Mouse (Mus musculus): Measurements from ENCODE around the gene Fnbp1. TPM values are rescaled to one million over a fixed set of nuclear protein-coding genes. Genes with fewer than 3 reads are reported as not detected.

Gene Fnbp1
- polyA plus RNA-seq, 1 experiment, result 0.15 TPM

- H3K4me3 ChIP-seq (replicated peaks), result no peak overlapping the region
- no peak for TF ChIP-seq GATA1 (IDR thresholded peaks at IDR 0.05; ENCODE audit: low read length)
- TF ChIP-seq TAL1 (IDR thresholded peaks at IDR 0.05; ENCODE audit: low read length), result no peak
- H3K4me1 ChIP-seq (ENCODE audit: control insufficient read depth), result peaks cover 30% of the 10 kb centered on the region
- H3K9me3 ChIP-seq (ENCODE audit: control insufficient read depth, low read length), result no peaks in the 10 kb centered on the region
- no peaks in the 10 kb centered on the region for H3K27me3 ChIP-seq (ENCODE audit: control insufficient read depth)
- no peaks in the 10 kb centered on the region for H3K36me3 ChIP-seq (ENCODE audit: control insufficient read depth)
Measured at GRCm38 (mm10) chr2:31130815-31131299, 11.0 kb downstream of the Fnbp1 start.

- Histone ChIP-seq H3K4me1 (ENCODE audit: control insufficient read depth) (peaks cover 28% of the 10 kb centered on the region), H3K4me3 (replicated peaks) (no peak overlapping the region)
- TF ChIP-seq GATA1 (IDR thresholded peaks at IDR 0.05; ENCODE audit: low read length), result no peak
- TF ChIP-seq TAL1 (IDR thresholded peaks at IDR 0.05; ENCODE audit: low read length), result no peak
Measured at GRCm38 (mm10) chr2:31129742-31130518, 11.9 kb downstream of the Fnbp1 start.

DNA sequence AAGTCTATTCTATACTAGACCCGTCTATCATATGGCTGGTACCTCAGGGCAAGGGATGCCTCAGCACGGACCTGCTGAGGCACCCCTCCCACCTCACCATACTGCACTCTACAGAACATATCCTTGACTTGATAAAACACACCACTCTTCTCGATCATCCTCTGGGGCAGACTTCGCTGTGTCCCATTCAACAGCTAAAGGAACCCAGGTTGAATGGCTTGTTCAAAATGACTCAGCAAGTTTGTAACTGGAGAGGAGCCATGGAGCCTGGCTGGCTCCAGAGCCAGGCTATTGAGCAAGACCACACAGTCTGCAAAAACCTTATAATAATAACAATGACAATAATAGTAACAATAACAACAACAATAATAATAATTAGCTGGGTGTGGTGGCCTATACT is 13.9 kb downstream of the Fnbp1 start:
- Histone ChIP-seq H3K4me1 (ENCODE audit: control insufficient read depth) (peaks cover 35% of the 10 kb centered on the region), H3K36me3 (ENCODE audit: control insufficient read depth) (no peaks in the 10 kb centered on the region), H3K4me3 (replicated peaks) (no peak overlapping the region), H3K27me3 (ENCODE audit: control insufficient read depth) (no peaks in the 10 kb centered on the region), H3K9me3 (ENCODE audit: control insufficient read depth, low read length) (no peaks in the 10 kb centered on the region)
- TF ChIP-seq GATA1 (IDR thresholded peaks at IDR 0.05; ENCODE audit: low read length) (no peak), TAL1 (IDR thresholded peaks at IDR 0.05; ENCODE audit: low read length) (no peak)

More at GRCm38 (mm10) chr2:31129742-31130518, 11.9 kb downstream of the Fnbp1 start:
- Histone ChIP-seq H3K9me3 (ENCODE audit: control insufficient read depth, low read length) (no peaks in the 10 kb centered on the region), H3K36me3 (ENCODE audit: control insufficient read depth) (no peaks in the 10 kb centered on the region), H3K27me3 (ENCODE audit: control insufficient read depth) (no peaks in the 10 kb centered on the region)

GRCm38 (mm10) chr2:31127219-31127618 is 14.6 kb downstream of the Fnbp1 start:
- TF ChIP-seq TAL1 (IDR thresholded peaks at IDR 0.05; ENCODE audit: low read length) (no peak), GATA1 (IDR thresholded peaks at IDR 0.05; ENCODE audit: low read length) (no peak)
- H3K36me3 ChIP-seq (ENCODE audit: control insufficient read depth), result no peaks in the 10 kb centered on the region
- no peak overlapping the region for H3K4me3 ChIP-seq (replicated peaks)
- H3K27me3 ChIP-seq (ENCODE audit: control insufficient read depth), result no peaks in the 10 kb centered on the region
- peaks cover 33% of the 10 kb centered on the region for H3K4me1 ChIP-seq (ENCODE audit: control insufficient read depth)
- H3K9me3 ChIP-seq (ENCODE audit: control insufficient read depth, low read length), result no peaks in the 10 kb centered on the region

GRCm38 (mm10) chr2:31126048-31126447 is 15.8 kb downstream of the Fnbp1 start:
- no peaks in the 10 kb centered on the region for H3K27me3 ChIP-seq (ENCODE audit: control insufficient read depth)
- TF ChIP-seq GATA1 (IDR thresholded peaks at IDR 0.05; ENCODE audit: low read length), result no peak
- TF ChIP-seq TAL1 (IDR thresholded peaks at IDR 0.05; ENCODE audit: low read length), result no peak
- peaks cover 29% of the 10 kb centered on the region for H3K4me1 ChIP-seq (ENCODE audit: control insufficient read depth)
- no peaks in the 10 kb centered on the region for H3K36me3 ChIP-seq (ENCODE audit: control insufficient read depth)
- no peaks in the 10 kb centered on the region for H3K9me3 ChIP-seq (ENCODE audit: control insufficient read depth, low read length)
- no peak overlapping the region for H3K4me3 ChIP-seq (replicated peaks)

DNA sequence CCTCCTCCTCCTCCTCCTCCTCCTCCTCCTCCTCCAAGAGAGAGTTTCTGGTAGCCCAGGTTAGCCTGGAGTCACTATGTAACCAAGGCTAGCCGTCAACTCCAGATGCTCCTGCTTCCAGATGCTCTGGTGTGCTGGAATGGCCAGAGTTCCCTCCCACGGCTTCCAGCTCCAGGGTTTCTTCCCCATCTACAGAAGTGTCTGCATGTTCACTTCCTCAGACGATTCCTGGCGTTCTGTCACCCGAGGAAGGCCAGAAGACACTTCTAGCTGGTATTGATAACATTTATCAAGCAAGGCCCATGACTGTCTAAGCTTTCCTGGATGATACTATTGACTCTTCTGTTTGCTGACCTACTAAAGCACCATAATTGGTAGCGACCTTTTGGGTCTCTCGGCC is 16.7 kb downstream of the Fnbp1 start:
- TF ChIP-seq TAL1 (IDR thresholded peaks at IDR 0.05; ENCODE audit: low read length), result no peak
- TF ChIP-seq GATA1 (IDR thresholded peaks at IDR 0.05; ENCODE audit: low read length), result no peak
- H3K27me3 ChIP-seq (ENCODE audit: control insufficient read depth), result no peaks in the 10 kb centered on the region
- H3K4me3 ChIP-seq (replicated peaks), result no peak overlapping the region
- no peaks in the 10 kb centered on the region for H3K36me3 ChIP-seq (ENCODE audit: control insufficient read depth)
- H3K9me3 ChIP-seq (ENCODE audit: control insufficient read depth, low read length), result no peaks in the 10 kb centered on the region
- peaks cover 22% of the 10 kb centered on the region for H3K4me1 ChIP-seq (ENCODE audit: control insufficient read depth)

DNA sequence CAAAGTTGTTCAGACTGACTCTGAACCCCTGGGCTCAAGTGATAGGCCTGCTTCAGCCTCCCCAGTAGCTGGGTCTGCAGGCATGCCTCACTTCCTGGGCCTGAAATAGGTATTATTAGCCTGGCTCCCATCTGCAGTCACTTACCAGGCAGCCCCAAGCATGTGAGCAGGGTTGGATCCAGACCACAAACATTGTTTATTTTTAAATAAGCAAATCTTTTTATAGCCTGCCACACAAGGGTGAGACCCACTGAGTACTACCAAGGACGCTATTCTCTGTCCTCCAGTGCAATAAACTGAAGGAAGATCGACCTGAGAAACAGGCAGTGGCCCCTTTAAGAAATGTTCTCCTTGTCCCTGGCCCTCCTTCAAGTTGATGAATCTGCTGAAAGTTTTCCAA is 17.1 kb downstream of the Fnbp1 start:
- no peak overlapping the region for H3K4me3 ChIP-seq (replicated peaks)
- peaks cover 23% of the 10 kb centered on the region for H3K4me1 ChIP-seq (ENCODE audit: control insufficient read depth)
- TF ChIP-seq TAL1 (IDR thresholded peaks at IDR 0.05; ENCODE audit: low read length) (no peak), GATA1 (IDR thresholded peaks at IDR 0.05; ENCODE audit: low read length) (no peak)
- H3K27me3 ChIP-seq (ENCODE audit: control insufficient read depth), result no peaks in the 10 kb centered on the region
- H3K9me3 ChIP-seq (ENCODE audit: control insufficient read depth, low read length), result no peaks in the 10 kb centered on the region
- H3K36me3 ChIP-seq (ENCODE audit: control insufficient read depth), result no peaks in the 10 kb centered on the region

GRCm38 (mm10) chr2:31123493-31123892 is 18.3 kb downstream of the Fnbp1 start:
- no peaks in the 10 kb centered on the region for H3K9me3 ChIP-seq (ENCODE audit: control insufficient read depth, low read length)
- H3K4me3 ChIP-seq (replicated peaks), result no peak overlapping the region
- H3K27me3 ChIP-seq (ENCODE audit: control insufficient read depth), result no peaks in the 10 kb centered on the region
- TF ChIP-seq GATA1 (IDR thresholded peaks at IDR 0.05; ENCODE audit: low read length), result no peak
- TF ChIP-seq TAL1 (IDR thresholded peaks at IDR 0.05; ENCODE audit: low read length), result no peak
- H3K36me3 ChIP-seq (ENCODE audit: control insufficient read depth), result no peaks in the 10 kb centered on the region
- peaks cover 22% of the 10 kb centered on the region for H3K4me1 ChIP-seq (ENCODE audit: control insufficient read depth)

- Histone ChIP-seq H3K4me3 (replicated peaks) (no peak overlapping the region), H3K9me3 (ENCODE audit: control insufficient read depth, low read length) (no peaks in the 10 kb centered on the region), H3K4me1 (ENCODE audit: control insufficient read depth) (peaks cover 20% of the 10 kb centered on the region), H3K27me3 (ENCODE audit: control insufficient read depth) (no peaks in the 10 kb centered on the region), H3K36me3 (ENCODE audit: control insufficient read depth) (no peaks in the 10 kb centered on the region)
- TF ChIP-seq TAL1 (IDR thresholded peaks at IDR 0.05; ENCODE audit: low read length), result no peak
- TF ChIP-seq GATA1 (IDR thresholded peaks at IDR 0.05; ENCODE audit: low read length), result no peak
Measured at GRCm38 (mm10) chr2:31122806-31123205, 19.0 kb downstream of the Fnbp1 start.

Data from erythroblast, embryonic 14.5 days (primary cell).